In genomic region chr15:100463712-100464111, GRCm38 (mm10) we compare ENCODE assay signal across 8 mouse cellular contexts. TPM values are rescaled to one million over a fixed set of nuclear protein-coding genes. Genes with fewer than 3 reads are reported as not detected.
DNase-seq lines count a peak whose midpoint lies in the region; ATAC-seq lines count a peak whose summit lies in the region.

No protein-coding gene starts in this region.

- no peak overlapping the region for H3K9ac ChIP-seq in forebrain, embryonic 12.5 days

- WGBS in forebrain, embryonic 10.5 days, result 25% methylated on average over 6 of the region's 6 CpGs
- WGBS in forebrain, embryonic 12.5 days, result 28% methylated on average over 6 of the region's 6 CpGs

- H3K4me1 ChIP-seq in forebrain, embryonic 10.5 days, result peaks cover 30% of the 10 kb centered on the region
- peaks cover 17% of the 10 kb centered on the region for H3K4me1 ChIP-seq in forebrain, embryonic 12.5 days

- no peaks in the 10 kb centered on the region for H3K36me3 ChIP-seq in forebrain, embryonic 10.5 days (replicated peaks)
- H3K36me3 ChIP-seq in forebrain, embryonic 12.5 days (replicated peaks), result no peaks in the 10 kb centered on the region

- no peak overlapping the region for H3K27ac ChIP-seq in forebrain, embryonic 10.5 days
- H3K27ac ChIP-seq in forebrain, embryonic 12.5 days, result no peak overlapping the region

- H3K27me3 ChIP-seq in forebrain, embryonic 10.5 days (ENCODE audit: poor library complexity, severe bottlenecking), result peaks cover 24% of the 10 kb centered on the region
- peaks cover 15% of the 10 kb centered on the region for H3K27me3 ChIP-seq in forebrain, embryonic 12.5 days

- H3K4me3 ChIP-seq in forebrain, embryonic 10.5 days, result no peak overlapping the region
- H3K4me3 ChIP-seq in forebrain, embryonic 12.5 days (replicated peaks), result no peak overlapping the region

- no peak for ATAC-seq in forebrain, embryonic 12.5 days (ENCODE audit: low FRiP score)

- no peak overlapping the region for H3K4me2 ChIP-seq in forebrain, embryonic 12.5 days

- no peaks in the 10 kb centered on the region for H3K9me3 ChIP-seq in forebrain, embryonic 10.5 days
- H3K9me3 ChIP-seq in forebrain, embryonic 12.5 days, result no peaks in the 10 kb centered on the region

- DNase-seq in forebrain, embryonic 10.5 days (ENCODE audit: extremely low spot score, low spot score), result peak; percentile 55
- DNase-seq in urinary bladder, postnatal 25 days (ENCODE audit: low spot score), result peak; percentile 60
- DNase-seq in urinary bladder, adult 2 months (ENCODE audit: low spot score), result no peak
- peak; percentile 63 for DNase-seq in embryo, embryonic 11 days
- DNase-seq in kidney, postnatal 36 days, result peak; percentile 82 to 89
- DNase-seq in lung, postnatal 10 days, result peak; percentile 78
- DNase-seq in spleen, postnatal 14 days (ENCODE audit: low spot score in 2 of 2), result peak; percentile 34 to 62

RNA-seq across cellular contexts. Expression of gene Letmd1, which starts 5.1 kb away (rescaled TPM):
- 39.5 and 41.3 TPM in 2 replicates for polyA plus RNA-seq in forebrain, embryonic 10.5 days (2016; fragmentation: Nextera tagmentation; extraction: Ambion mirVana)
- polyA plus RNA-seq in forebrain, embryonic 12.5 days (2016; fragmentation: Nextera tagmentation; extraction: Ambion mirVana), result 41.9 and 47.7 TPM in 2 replicates
- 46.8 and 50.4 TPM in 2 replicates for polyA plus RNA-seq in urinary bladder, adult 2 months (2012; rRNA removed)

RNA-seq across cellular contexts. Expression of gene Csrnp2, which starts 31.6 kb away (rescaled TPM):
- 17.0 and 17.2 TPM in 2 replicates for polyA plus RNA-seq in forebrain, embryonic 10.5 days (2016; fragmentation: Nextera tagmentation; extraction: Ambion mirVana)
- polyA plus RNA-seq in forebrain, embryonic 12.5 days (2016; fragmentation: Nextera tagmentation; extraction: Ambion mirVana), result 36.4 and 37.0 TPM in 2 replicates
- polyA plus RNA-seq in urinary bladder, adult 2 months (2012; rRNA removed), result 3.2 and 3.8 TPM in 2 replicates

RNA-seq across cellular contexts. Expression of gene Slc11a2, which starts 38.8 kb away (rescaled TPM):
- polyA plus RNA-seq in forebrain, embryonic 10.5 days (2016; fragmentation: Nextera tagmentation; extraction: Ambion mirVana), result 29.2 and 29.4 TPM in 2 replicates
- 25.6 and 26.0 TPM in 2 replicates for polyA plus RNA-seq in forebrain, embryonic 12.5 days (2016; fragmentation: Nextera tagmentation; extraction: Ambion mirVana)
- 19.3 and 21.5 TPM in 2 replicates for polyA plus RNA-seq in urinary bladder, adult 2 months (2012; rRNA removed)

RNA-seq across cellular contexts. Expression of gene Gm5475, which starts 41.8 kb away (rescaled TPM):
- 0.05 TPM in 1 of 2 replicates, not detected in the other for polyA plus RNA-seq in forebrain, embryonic 10.5 days (2016; fragmentation: Nextera tagmentation; extraction: Ambion mirVana)
- polyA plus RNA-seq in forebrain, embryonic 12.5 days (2016; fragmentation: Nextera tagmentation; extraction: Ambion mirVana), result 0.08 and 0.17 TPM in 2 replicates
- not detected in 2 replicates for polyA plus RNA-seq in urinary bladder, adult 2 months (2012; rRNA removed)
